Comparison of ENCODE assay signal across 17 mouse cellular contexts in genomic region chr12:54833856-54834399, GRCm38 (mm10). TPM values are rescaled to one million over a fixed set of nuclear protein-coding genes. Genes with fewer than 3 reads are reported as not detected.
DNase-seq lines count a peak whose midpoint lies in the region; ATAC-seq and TF ChIP-seq lines count a peak whose summit lies in the region.
"Had no signal": no experiment of that assay in that cellular context is flagged by ENCODE, and none has a peak within 500 bp of the region (broad histone marks: within the 10 kb centered on the region; RNA-seq: fewer than 3 reads in every experiment).

No protein-coding gene starts in this region.

- H3K4me3 ChIP-seq in myocyte: no peak overlapping the region
- H3K4me3 ChIP-seq in forebrain, embryonic 14.5 days (ENCODE audit: low read depth, low read length): no peak overlapping the region
- H3K4me3 ChIP-seq: embryonic facial prominence, embryonic 12.5 days; hindbrain, embryonic 13.5 days had no signal

- no peak for TF ChIP-seq POLR2A in myocyte (IDR thresholded peaks at IDR 0.05; ENCODE audit: insufficient read length, low read depth)

- no peak overlapping the region for H3K27ac ChIP-seq in forebrain, embryonic 14.5 days (ENCODE audit: low read depth, low read length)
- H3K27ac ChIP-seq: embryonic facial prominence, embryonic 12.5 days; hindbrain, embryonic 13.5 days had no signal

- H3K27me3 ChIP-seq in myocyte (ENCODE audit: control insufficient read depth, insufficient read depth, insufficient read length): no peaks in the 10 kb centered on the region
- no peaks in the 10 kb centered on the region for H3K27me3 ChIP-seq in forebrain, embryonic 14.5 days (replicated peaks; ENCODE audit: control insufficient read depth, insufficient read depth, low read length)
- H3K27me3 ChIP-seq: embryonic facial prominence, embryonic 12.5 days; hindbrain, embryonic 13.5 days; Patski had no signal

- no peak overlapping the region for H3ac ChIP-seq in myocyte (ENCODE audit: control insufficient read depth, insufficient read length)

- H3K4me2 ChIP-seq in myocyte (ENCODE audit: low read depth): peak overlapping the region; percentile 73
- H3K4me2 ChIP-seq in forebrain, embryonic 14.5 days (ENCODE audit: low read length): no peak overlapping the region

- WGBS in forebrain, embryonic 14.5 days: 75% methylated on average over 9 of the region's 9 CpGs

- H3K9ac ChIP-seq in forebrain, embryonic 14.5 days (ENCODE audit: low read length): no peak overlapping the region
- H3K9ac ChIP-seq: embryonic facial prominence, embryonic 12.5 days; hindbrain, embryonic 13.5 days had no signal

- no peaks in the 10 kb centered on the region for H3K79me2 ChIP-seq in myocyte (ENCODE audit: control insufficient read depth, insufficient read depth)

- no peaks in the 10 kb centered on the region for H3K9me3 ChIP-seq in forebrain, embryonic 14.5 days (replicated peaks; ENCODE audit: control insufficient read depth, low read length)
- H3K9me3 ChIP-seq: embryonic facial prominence, embryonic 12.5 days; hindbrain, embryonic 13.5 days had no signal

- no peak for ATAC-seq in forebrain, embryonic 14.5 days
- ATAC-seq: CD4-positive, CD25-positive, alpha-beta regulatory T cell, adult 4 months had no signal

- 0 out of 2 replicates have a peak, but pooled peaks cover 4% of the 10 kb centered on the region for H3K4me1 ChIP-seq in forebrain, embryonic 14.5 days (ENCODE audit: control insufficient read depth, insufficient read depth, low read length)
- H3K4me1 ChIP-seq: embryonic facial prominence, embryonic 12.5 days had no signal

- no peaks in the 10 kb centered on the region for H3K36me3 ChIP-seq in myocyte (ENCODE audit: control insufficient read depth, insufficient read depth)
- H3K36me3 ChIP-seq in forebrain, embryonic 14.5 days (ENCODE audit: control insufficient read depth, insufficient read depth, low read length): no peaks in the 10 kb centered on the region
- H3K36me3 ChIP-seq: embryonic facial prominence, embryonic 12.5 days; hindbrain, embryonic 13.5 days had no signal

- DNase-seq in heart, adult 11 months: peak; percentile 90
- DNase-seq in heart, adult 9 months (ENCODE audit: low spot score in 2 of 2): no peak
- DNase-seq in thymus, postnatal 0 days (ENCODE audit: low spot score): peak; percentile 23
- DNase-seq in thymus, adult 18-20 months: no peak
- peak; percentile 18 for DNase-seq in gastrocnemius, postnatal 25 days
- no peak for DNase-seq in forebrain, embryonic 14.5 days (ENCODE audit: low spot score)
- DNase-seq in adrenal gland, adult 18-20 months (ENCODE audit: low spot score in 2 of 2): no peak
- DNase-seq: adrenal gland, postnatal 10 days; kidney, adult 2 months; layer of hippocampus, adult 9-11 months; left cerebral cortex, postnatal 4 days; lung, adult 18-20 months had no signal

TF ChIP-seq in myocyte, 11 proteins besides CTCF, POLR2A, EP300 and RAD21:
- TF ChIP-seq MYOD1 (IDR thresholded peaks at IDR 0.05; ENCODE audit: control insufficient read depth in 1 of 3, insufficient read length in 2 of 3, low read depth in 2 of 3) (peak in 1 of 3 experiments; percentile 25), USF1 (IDR thresholded peaks at IDR 0.05; ENCODE audit: low read depth) (no peak)

RNA-seq across cellular contexts. Expression of gene Cfl2, which starts 28.7 kb away (rescaled TPM):
- 79.4 and 84.0 TPM in 2 replicates for polyA plus RNA-seq in thymus, postnatal 0 days (2015; fragmentation: Nextera tagmentation; extraction: Ambion mirVana)
- total RNA-seq in gastrocnemius, postnatal 25 days (2021): 100 to 1,000 TPM; 511 to 548 TPM
- polyA plus RNA-seq in myocyte (2012; fragmentation: generic; extraction: Trizol): 120 TPM
- 375 and 380 TPM in 2 replicates for polyA plus RNA-seq in forebrain, embryonic 14.5 days (2014; fragmentation: Nextera tagmentation; extraction: Ambion mirVana)
- 100 to 1,000 TPM; 121 to 137 TPM for total RNA-seq in adrenal gland, adult 18-20 months (2021)

RNA-seq across cellular contexts. Expression of gene Snx6, which starts 38.4 kb away (rescaled TPM):
- 185 and 189 TPM in 2 replicates for polyA plus RNA-seq in thymus, postnatal 0 days (2015; fragmentation: Nextera tagmentation; extraction: Ambion mirVana)
- total RNA-seq in gastrocnemius, postnatal 25 days (2021): 10 to 100 TPM; 17.2 to 18.6 TPM
- 26.2 TPM for polyA plus RNA-seq in myocyte (2012; fragmentation: generic; extraction: Trizol)
- polyA plus RNA-seq in forebrain, embryonic 14.5 days (2014; fragmentation: Nextera tagmentation; extraction: Ambion mirVana): 187 and 194 TPM in 2 replicates
- 10 to 100 TPM; 57.6 to 61.0 TPM for total RNA-seq in adrenal gland, adult 18-20 months (2021)

Comparison
In these comparisons a context has a peak if more than half of its experiments do, and no peak if none do; other contexts are left out.
1. DNase-seq: peak in heart, adult 11 months (single experiment), thymus, postnatal 0 days (single experiment) and gastrocnemius, postnatal 25 days (single experiment); none in heart, adult 9 months (0 of 2), thymus, adult 18-20 months (0 of 2), forebrain, embryonic 14.5 days (single experiment) and adrenal gland, adult 18-20 months (0 of 2).